ENCODE assay signal across 9 mouse cellular contexts in genomic region chr5:37752027-37752967, GRCm38 (mm10). TPM values are rescaled to one million over a fixed set of nuclear protein-coding genes. Genes with fewer than 3 reads are reported as not detected.
DNase-seq lines count a peak whose midpoint lies in the region; ATAC-seq and TF ChIP-seq lines count a peak whose summit lies in the region.
"Had no signal": no experiment of that assay in that cellular context is flagged by ENCODE, and none has a peak within 500 bp of the region (broad histone marks: within the 10 kb centered on the region; RNA-seq: fewer than 3 reads in every experiment).

No protein-coding gene starts in this region.

- peak; percentile 82 for DNase-seq in NIH3T3 (ENCODE audit: low read depth)
- peak; percentile 58 to 62 for DNase-seq in cerebellum, adult 2 months
- DNase-seq in forebrain, postnatal 0 days: peak; percentile 88
- peak; percentile 63 for DNase-seq in layer of hippocampus, adult 9-10 months (ENCODE audit: low spot score)
- DNase-seq in lung, postnatal 25 days (ENCODE audit: low spot score): peak; percentile 59
- DNase-seq in right cerebral cortex, postnatal 25 days: peak; percentile 72

- no peaks in the 10 kb centered on the region for H3K36me3 ChIP-seq in forebrain, postnatal 0 days (ENCODE audit: insufficient read depth)
- H3K36me3 ChIP-seq in hindbrain, embryonic 12.5 days: no peaks in the 10 kb centered on the region
- H3K36me3 ChIP-seq: heart, embryonic 15.5 days had no signal

- no peak overlapping the region for H3K27ac ChIP-seq in cerebellum, adult 2 months (ENCODE audit: insufficient read depth, low read length)
- no peak overlapping the region for H3K27ac ChIP-seq in forebrain, postnatal 0 days (ENCODE audit: low read depth, low read length)
- no peak overlapping the region for H3K27ac ChIP-seq in hindbrain, embryonic 12.5 days
- H3K27ac ChIP-seq: heart, embryonic 15.5 days had no signal

- no peaks in the 10 kb centered on the region for H3K9me3 ChIP-seq in forebrain, postnatal 0 days (ENCODE audit: low read length)
- no peaks in the 10 kb centered on the region for H3K9me3 ChIP-seq in hindbrain, embryonic 12.5 days (replicated peaks)
- H3K9me3 ChIP-seq: heart, embryonic 15.5 days had no signal

- no peaks in the 10 kb centered on the region for H3K4me1 ChIP-seq in cerebellum, adult 2 months (ENCODE audit: control insufficient read depth, insufficient read depth, low read length)
- no peaks in the 10 kb centered on the region for H3K4me1 ChIP-seq in forebrain, postnatal 0 days (ENCODE audit: insufficient read depth)
- no peaks in the 10 kb centered on the region for H3K4me1 ChIP-seq in hindbrain, embryonic 12.5 days
- H3K4me1 ChIP-seq: heart, embryonic 15.5 days had no signal

- TF ChIP-seq POLR2A in cerebellum, adult 2 months (IDR thresholded peaks at IDR 0.05; ENCODE audit: borderline replicate concordance, insufficient read depth, low read length): no peak

- peak; percentile 93 for ATAC-seq in forebrain, postnatal 0 days
- ATAC-seq in hindbrain, embryonic 12.5 days (ENCODE audit: low FRiP score): peak; percentile 80
- no peak for ATAC-seq in activated CD4-positive, CD25-positive, alpha-beta regulatory T cell, adult 4 months

- no peak overlapping the region for H3K4me3 ChIP-seq in cerebellum, adult 2 months (replicated peaks; ENCODE audit: insufficient read depth, low read depth, low read length)
- H3K4me3 ChIP-seq in forebrain, postnatal 0 days (ENCODE audit: low read depth, low read length): no peak overlapping the region
- H3K4me3 ChIP-seq in hindbrain, embryonic 12.5 days: no peak overlapping the region
- H3K4me3 ChIP-seq: heart, embryonic 15.5 days had no signal

- peak; percentile 92 for TF ChIP-seq CTCF in cerebellum, adult 2 months (IDR thresholded peaks at IDR 0.05; ENCODE audit: borderline replicate concordance, insufficient read depth, low read depth, low read length)
- TF ChIP-seq CTCF in forebrain, postnatal 0 days (IDR thresholded peaks at IDR 0.05; ENCODE audit: low read depth): peak; percentile 96

- H3K4me2 ChIP-seq in forebrain, postnatal 0 days (ENCODE audit: low read depth): no peak overlapping the region
- no peak overlapping the region for H3K4me2 ChIP-seq in hindbrain, embryonic 12.5 days (replicated peaks)
- H3K4me2 ChIP-seq: heart, embryonic 15.5 days had no signal

- WGBS in cerebellum, adult 2 months: 62% methylated on average over 8 of the region's 8 CpGs
- 67% methylated on average over 8 of the region's 8 CpGs for WGBS in forebrain, postnatal 0 days
- WGBS in hindbrain, embryonic 12.5 days: 60% methylated on average over 8 of the region's 8 CpGs

- no peaks in the 10 kb centered on the region for H3K27me3 ChIP-seq in cerebellum, adult 2 months (ENCODE audit: control insufficient read depth, insufficient read depth, low read length)
- H3K27me3 ChIP-seq in forebrain, postnatal 0 days (ENCODE audit: insufficient read depth, low read length): peaks cover 4% of the 10 kb centered on the region; the same call in 1 of the 2 replicates
- no peaks in the 10 kb centered on the region; the same call in 1 of the 2 replicates for H3K27me3 ChIP-seq in hindbrain, embryonic 12.5 days
- H3K27me3 ChIP-seq: heart, embryonic 15.5 days had no signal

- H3K9ac ChIP-seq in forebrain, postnatal 0 days: no peak overlapping the region
- H3K9ac ChIP-seq in hindbrain, embryonic 12.5 days: no peak overlapping the region
- H3K9ac ChIP-seq: heart, embryonic 15.5 days had no signal

RNA-seq across cellular contexts. Expression of gene Cytl1, which starts 17.0 kb away (rescaled TPM):
- 1.2 TPM in 2 replicates for polyA plus RNA-seq in cerebellum, adult 2 months (2012; rRNA removed)
- 0.38 TPM in 1 of 2 replicates, not detected in the other for total RNA-seq in forebrain, postnatal 0 days (2014; rRNA removed)
- polyA plus RNA-seq in forebrain, postnatal 0 days (2015; fragmentation: Nextera tagmentation; extraction: Ambion mirVana): 0.22 and 0.59 TPM in 2 replicates
- polyA plus RNA-seq in hindbrain, embryonic 12.5 days (2016; fragmentation: Nextera tagmentation; extraction: Ambion mirVana): 6.9 and 7.5 TPM in 2 replicates
- polyA plus RNA-seq in activated CD4-positive, CD25-positive, alpha-beta regulatory T cell, adult 4 months (2017; shearing (Covaris generic)): not detected

RNA-seq across cellular contexts. Expression of gene Stk32b, which starts 35.3 kb away (rescaled TPM):
- 1.6 and 1.8 TPM in 2 replicates for polyA plus RNA-seq in cerebellum, adult 2 months (2012; rRNA removed)
- 17.5 and 18.9 TPM in 2 replicates for total RNA-seq in forebrain, postnatal 0 days (2014; rRNA removed)
- polyA plus RNA-seq in forebrain, postnatal 0 days (2015; fragmentation: Nextera tagmentation; extraction: Ambion mirVana): 22.8 and 23.3 TPM in 2 replicates
- polyA plus RNA-seq in hindbrain, embryonic 12.5 days (2016; fragmentation: Nextera tagmentation; extraction: Ambion mirVana): 8.6 and 9.3 TPM in 2 replicates
- polyA plus RNA-seq in activated CD4-positive, CD25-positive, alpha-beta regulatory T cell, adult 4 months (2017; shearing (Covaris generic)): not detected
